In genomic region chr13:28867210-28867609, GRCm38 (mm10) we compare ENCODE assay signal across 18 mouse cellular contexts.
DNase-seq lines count a peak whose midpoint lies in the region; ATAC-seq lines count a peak whose summit lies in the region.
"Had no signal": no experiment of that assay in that cellular context is flagged by ENCODE, and none has a peak within 500 bp of the region (broad histone marks: within the 10 kb centered on the region; RNA-seq: fewer than 3 reads in every experiment).

No protein-coding gene starts in this region.

- peaks cover 3% of the 10 kb centered on the region; the same call in 1 of the 2 replicates for H3K36me3 ChIP-seq in hindbrain, embryonic 16.5 days (ENCODE audit: control insufficient read depth, insufficient read depth, low read length)
- H3K36me3 ChIP-seq in hindbrain, embryonic 12.5 days = peaks cover 45% of the 10 kb centered on the region
- H3K36me3 ChIP-seq in neural tube, embryonic 14.5 days (ENCODE audit: control insufficient read depth, insufficient read depth, low read length) = no peaks in the 10 kb centered on the region
- no peaks in the 10 kb centered on the region for H3K36me3 ChIP-seq in neural tube, embryonic 15.5 days

- 43% methylated on average over 5 of the region's 5 CpGs for WGBS in hindbrain, embryonic 16.5 days
- WGBS in hindbrain, embryonic 12.5 days = 70% methylated on average over 5 of the region's 5 CpGs
- 63% methylated on average over 5 of the region's 5 CpGs for WGBS in neural tube, embryonic 14.5 days
- 54% methylated on average over 5 of the region's 5 CpGs for WGBS in neural tube, embryonic 15.5 days

- H3K27ac ChIP-seq in hindbrain, embryonic 16.5 days (ENCODE audit: low read depth, low read length) = no peak overlapping the region
- no peak overlapping the region; the same call in 1 of the 2 replicates for H3K27ac ChIP-seq in hindbrain, embryonic 12.5 days
- no peak overlapping the region for H3K27ac ChIP-seq in neural tube, embryonic 14.5 days (ENCODE audit: low read depth, low read length)
- H3K27ac ChIP-seq in neural tube, embryonic 15.5 days (replicated peaks) = 0 out of 2 replicates have a peak overlapping the region, but pooled peaks have one; percentile 0
- H3K27ac ChIP-seq: forebrain, embryonic 12.5 days; midbrain, embryonic 12.5 days; neural tube, embryonic 12.5 days had no signal

- no peak overlapping the region for H3K4me3 ChIP-seq in hindbrain, embryonic 16.5 days (ENCODE audit: low read length)
- H3K4me3 ChIP-seq in hindbrain, embryonic 12.5 days = no peak overlapping the region
- no peak overlapping the region for H3K4me3 ChIP-seq in neural tube, embryonic 14.5 days (ENCODE audit: low read depth, low read length)
- H3K4me3 ChIP-seq in neural tube, embryonic 15.5 days (replicated peaks) = no peak overlapping the region
- H3K4me3 ChIP-seq: forebrain, embryonic 12.5 days; limb, embryonic 15.5 days; midbrain, embryonic 12.5 days; neural tube, embryonic 12.5 days had no signal

- ATAC-seq in hindbrain, embryonic 16.5 days = peak; percentile 48; the same call in 1 of the 2 replicates
- ATAC-seq in hindbrain, embryonic 12.5 days (ENCODE audit: low FRiP score) = no peak
- ATAC-seq in neural tube, embryonic 14.5 days (ENCODE audit: low read depth) = peak; percentile 50; the same call in 1 of the 2 replicates
- no peak; the same call in 1 of the 2 replicates for ATAC-seq in neural tube, embryonic 15.5 days (ENCODE audit: low FRiP score)
- ATAC-seq: liver, postnatal 0 days; Patski had no signal

- H3K4me1 ChIP-seq in hindbrain, embryonic 16.5 days (ENCODE audit: control insufficient read depth, insufficient read depth, low read depth, low read length) = no peaks in the 10 kb centered on the region; the same call in 1 of the 2 replicates
- H3K4me1 ChIP-seq in hindbrain, embryonic 12.5 days = peaks cover 9% of the 10 kb centered on the region; the same call in 1 of the 2 replicates
- H3K4me1 ChIP-seq in neural tube, embryonic 14.5 days (ENCODE audit: control insufficient read depth, insufficient read depth, low read length) = no peaks in the 10 kb centered on the region
- H3K4me1 ChIP-seq in neural tube, embryonic 15.5 days = 0 out of 2 replicates have a peak, but pooled peaks cover 10% of the 10 kb centered on the region

- no peak overlapping the region for H3K9ac ChIP-seq in hindbrain, embryonic 16.5 days (ENCODE audit: low read depth, low read length)
- no peak overlapping the region for H3K9ac ChIP-seq in hindbrain, embryonic 12.5 days
- no peak overlapping the region for H3K9ac ChIP-seq in neural tube, embryonic 14.5 days (replicated peaks; ENCODE audit: low read depth, low read length)
- H3K9ac ChIP-seq in neural tube, embryonic 15.5 days (replicated peaks) = no peak overlapping the region
- H3K9ac ChIP-seq: forebrain, embryonic 12.5 days; limb, embryonic 15.5 days; liver, postnatal 0 days; midbrain, embryonic 12.5 days; neural tube, embryonic 12.5 days had no signal

- DNase-seq in neural tube, embryonic 10.5 days (ENCODE audit: extremely low spot score, low spot score) = no peak
- DNase-seq in fat pad, adult 2 months (ENCODE audit: extremely low read depth, low read depth, low spot score) = peak; percentile 61
- DNase-seq in retina, postnatal 1 day = no peak
- DNase-seq in frontal cortex, postnatal 14 days (ENCODE audit: low spot score in 2 of 2) = no peak
- DNase-seq: B cell, adult 2 months; cerebellum, postnatal 36 days; heart, adult 18-20 months; kidney, postnatal 25 days; liver, postnatal 0 days had no signal

- H3K27me3 ChIP-seq in hindbrain, embryonic 16.5 days (replicated peaks; ENCODE audit: control insufficient read depth, insufficient read depth, low read length) = no peaks in the 10 kb centered on the region
- H3K27me3 ChIP-seq in hindbrain, embryonic 12.5 days = no peaks in the 10 kb centered on the region
- H3K27me3 ChIP-seq in neural tube, embryonic 14.5 days (ENCODE audit: control insufficient read depth, insufficient read depth, low read length) = no peaks in the 10 kb centered on the region
- H3K27me3 ChIP-seq in neural tube, embryonic 15.5 days (replicated peaks) = no peaks in the 10 kb centered on the region
- H3K27me3 ChIP-seq: forebrain, embryonic 12.5 days; limb, embryonic 15.5 days; midbrain, embryonic 12.5 days; neural tube, embryonic 12.5 days; Patski had no signal

- no peak overlapping the region for H3K4me2 ChIP-seq in hindbrain, embryonic 16.5 days (ENCODE audit: low read length)
- H3K4me2 ChIP-seq in hindbrain, embryonic 12.5 days (replicated peaks) = no peak overlapping the region
- H3K4me2 ChIP-seq in neural tube, embryonic 14.5 days (ENCODE audit: low read depth, low read length) = no peak overlapping the region
- H3K4me2 ChIP-seq in neural tube, embryonic 15.5 days = no peak overlapping the region
- H3K4me2 ChIP-seq: forebrain, embryonic 12.5 days; limb, embryonic 15.5 days; midbrain, embryonic 12.5 days; neural tube, embryonic 12.5 days had no signal

- no peaks in the 10 kb centered on the region for H3K9me3 ChIP-seq in hindbrain, embryonic 16.5 days (ENCODE audit: control insufficient read depth, low read length)
- 0 out of 2 replicates have a peak, but pooled peaks cover 5% of the 10 kb centered on the region for H3K9me3 ChIP-seq in hindbrain, embryonic 12.5 days (replicated peaks)
- no peaks in the 10 kb centered on the region for H3K9me3 ChIP-seq in neural tube, embryonic 14.5 days (ENCODE audit: control insufficient read depth, low read length)
- no peaks in the 10 kb centered on the region for H3K9me3 ChIP-seq in neural tube, embryonic 15.5 days (replicated peaks)
- H3K9me3 ChIP-seq: forebrain, embryonic 12.5 days; limb, embryonic 15.5 days; neural tube, embryonic 12.5 days had no signal

Comparison
In these comparisons a context has a peak if more than half of its experiments do, and no peak if none do; other contexts are left out.
1. ATAC-seq: peak in hindbrain, embryonic 16.5 days (single experiment) and neural tube, embryonic 14.5 days (single experiment); none in hindbrain, embryonic 12.5 days (single experiment) and neural tube, embryonic 15.5 days (single experiment).